Mouse (Mus musculus) stomach, embryonic 15.5 days (tissue): ENCODE results near the gene Xdh. TPM values are rescaled to one million over a fixed set of nuclear protein-coding genes. Genes with fewer than 3 reads are reported as not detected.

Experiments
- ATAC-seq: fragments of 200-750 bp; cut with Nextera tagmentation; 2 replicates; pipeline ENCODE4 v1.8.0; 2017; ENCODE audit warnings: low read depth, moderate number of reproducible peaks, moderate TSS enrichment; ENCODE audit not compliant: insufficient read depth, low FRiP score
- H3K27ac ChIP-seq: fragments of 300-500 bp; sonication (generic); 2 replicates; pipeline ENCODE4 v1.5.1; 2015; ENCODE audit warnings: mild to moderate bottlenecking, inconsistent platforms
- H3K27me3 ChIP-seq: fragments of 300-500 bp; sonication (generic); replicated peaks from 2 replicates; pipeline ENCODE4 v1.6.1; 2015; ENCODE audit warnings: inconsistent platforms
- H3K36me3 ChIP-seq: fragments of 300-500 bp; sonication (generic); 2 replicates; pipeline ENCODE4 v1.6.1; 2015; ENCODE audit warnings: inconsistent platforms
- H3K4me1 ChIP-seq: fragments of 300-500 bp; sonication (generic); 2 replicates; pipeline ENCODE4 v1.6.1; 2015; ENCODE audit warnings: inconsistent platforms
- H3K4me2 ChIP-seq: fragments of 300-500 bp; sonication (generic); 2 replicates; pipeline ENCODE4 v1.6.1; 2015; ENCODE audit warnings: mild to moderate bottlenecking, inconsistent platforms
- H3K4me3 ChIP-seq: fragments of 300-500 bp; sonication (generic); replicated peaks from 2 replicates; pipeline ENCODE4 v1.5.1; 2015; ENCODE audit warnings: inconsistent platforms
- H3K9ac ChIP-seq: fragments of 300-500 bp; sonication (generic); 2 replicates; pipeline ENCODE4 v1.6.1; 2015; ENCODE audit warnings: inconsistent platforms
- H3K9me3 ChIP-seq: fragments of 300-500 bp; sonication (generic); 2 replicates; pipeline ENCODE4 v1.6.1; 2016; ENCODE audit warnings: inconsistent platforms
- WGBS: fragments of 180-500 bp; shearing (Covaris S2); methylation state at CpG from one replicate; pipeline ENCODE4 v1.1.7; 2015; 5-methylcytosine and 5-hydroxymethylcytosine counted together
- polyA plus RNA-seq: library from polyadenylated mRNA; unstranded; fragments of >200 nt; fragmentation: Nextera tagmentation; extraction: Ambion mirVana; gene quantifications from 2 replicates; pipeline ENCODE4 v1.2.1, GENCODE M21; 2015

The Xdh gene
- polyA plus RNA-seq, 1 experiment from 2014 or later, result 5.5 TPM

GRCm38 (mm10) chr17:73962628-73963043 is 12.6 kb upstream of the Xdh start:
- no peak overlapping the region for H3K4me3 ChIP-seq
- no peak for ATAC-seq

GRCm38 (mm10) chr17:73961801-73962403 is 11.9 kb upstream of the Xdh start:
- H3K27me3 ChIP-seq, result no peaks in the 10 kb centered on the region
- no peak overlapping the region for H3K4me2 ChIP-seq
- H3K4me3 ChIP-seq, result no peak overlapping the region
- H3K9ac ChIP-seq, result no peak overlapping the region
- no peaks in the 10 kb centered on the region for H3K4me1 ChIP-seq
- 63% methylated on average over 1 of the region's 1 CpGs for WGBS
- no peak overlapping the region for H3K27ac ChIP-seq
- no peaks in the 10 kb centered on the region for H3K36me3 ChIP-seq
- no peaks in the 10 kb centered on the region for H3K9me3 ChIP-seq
- ATAC-seq, result no peak

More at GRCm38 (mm10) chr17:73962628-73963043, 12.6 kb upstream of the Xdh start:
- Histone ChIP-seq H3K4me1 (no peaks in the 10 kb centered on the region), H3K4me2 (no peak overlapping the region), H3K36me3 (no peaks in the 10 kb centered on the region), H3K27me3 (no peaks in the 10 kb centered on the region), H3K9ac (no peak overlapping the region), H3K27ac (no peak overlapping the region), H3K9me3 (no peaks in the 10 kb centered on the region)
- whole genome bisulfite sequencing, result 44% methylated on average over 2 of the region's 2 CpGs

GRCm38 (mm10) chr17:73960745-73961144 is 10.7 kb upstream of the Xdh start:
- no peaks in the 10 kb centered on the region for H3K36me3 ChIP-seq
- no peak overlapping the region for H3K4me3 ChIP-seq
- no peaks in the 10 kb centered on the region for H3K27me3 ChIP-seq
- no peak for ATAC-seq
- H3K4me1 ChIP-seq, result no peaks in the 10 kb centered on the region
- H3K27ac ChIP-seq, result no peak overlapping the region
- no peak overlapping the region for H3K9ac ChIP-seq
- 77% methylated on average over 4 of the region's 4 CpGs for whole genome bisulfite sequencing
- H3K4me2 ChIP-seq, result no peak overlapping the region
- H3K9me3 ChIP-seq, result no peaks in the 10 kb centered on the region

- WGBS, result 83% methylated on average over 4 of the region's 4 CpGs
- Histone ChIP-seq H3K9me3 (no peaks in the 10 kb centered on the region), H3K4me1 (no peaks in the 10 kb centered on the region), H3K4me3 (no peak overlapping the region), H3K27ac (no peak overlapping the region), H3K36me3 (no peaks in the 10 kb centered on the region), H3K9ac (no peak overlapping the region), H3K4me2 (no peak overlapping the region), H3K27me3 (no peaks in the 10 kb centered on the region)
- ATAC-seq, result no peak
Measured at GRCm38 (mm10) chr17:73952103-73952521, 2.1 kb upstream of the Xdh start.

GRCm38 (mm10) chr17:73950970-73951369 is 974 bp upstream of the Xdh start:
- 82% methylated on average over 5 of the region's 5 CpGs for WGBS
- no peak for ATAC-seq
- H3K4me3 ChIP-seq, result no peak overlapping the region
- H3K27ac ChIP-seq, result no peak overlapping the region
- no peak overlapping the region for H3K9ac ChIP-seq
- H3K36me3 ChIP-seq, result no peaks in the 10 kb centered on the region
- no peaks in the 10 kb centered on the region for H3K27me3 ChIP-seq
- H3K4me2 ChIP-seq, result no peak overlapping the region
- H3K4me1 ChIP-seq, result no peaks in the 10 kb centered on the region
- no peaks in the 10 kb centered on the region for H3K9me3 ChIP-seq

GRCm38 (mm10) chr17:73949498-73949897 is 498 bp downstream of the Xdh start:
- Histone ChIP-seq H3K9ac (no peak overlapping the region), H3K4me1 (no peaks in the 10 kb centered on the region), H3K4me3 (no peak overlapping the region), H3K36me3 (no peaks in the 10 kb centered on the region), H3K27ac (no peak overlapping the region), H3K4me2 (no peak overlapping the region), H3K27me3 (no peaks in the 10 kb centered on the region), H3K9me3 (no peaks in the 10 kb centered on the region)
- ATAC-seq, result no peak
- 64% methylated on average over 4 of the region's 4 CpGs for WGBS

- Histone ChIP-seq H3K4me3 (no peak overlapping the region), H3K9me3 (no peaks in the 10 kb centered on the region), H3K9ac (no peak overlapping the region), H3K4me2 (no peak overlapping the region), H3K27ac (no peak overlapping the region), H3K36me3 (no peaks in the 10 kb centered on the region), H3K27me3 (no peaks in the 10 kb centered on the region), H3K4me1 (no peaks in the 10 kb centered on the region)
- no peak for ATAC-seq
- 75% methylated on average over 2 of the region's 2 CpGs for WGBS
Measured at GRCm38 (mm10) chr17:73948801-73949200, 1.2 kb downstream of the Xdh start.

GRCm38 (mm10) chr17:73948039-73948438 is 2.0 kb downstream of the Xdh start:
- H3K27me3 ChIP-seq, result no peaks in the 10 kb centered on the region
- 59% methylated on average over 3 of the region's 3 CpGs for WGBS
- no peak overlapping the region for H3K4me3 ChIP-seq
- H3K4me1 ChIP-seq, result no peaks in the 10 kb centered on the region
- H3K27ac ChIP-seq, result no peak overlapping the region
- no peak for ATAC-seq
- H3K9me3 ChIP-seq, result no peaks in the 10 kb centered on the region
- no peak overlapping the region for H3K9ac ChIP-seq
- H3K4me2 ChIP-seq, result no peak overlapping the region
- no peaks in the 10 kb centered on the region for H3K36me3 ChIP-seq

- Histone ChIP-seq H3K4me2 (no peak overlapping the region), H3K27ac (no peak overlapping the region), H3K4me3 (no peak overlapping the region), H3K9ac (no peak overlapping the region), H3K4me1 (no peaks in the 10 kb centered on the region), H3K9me3 (no peaks in the 10 kb centered on the region), H3K36me3 (no peaks in the 10 kb centered on the region), H3K27me3 (no peaks in the 10 kb centered on the region)
- 71% methylated on average over 5 of the region's 5 CpGs for WGBS
- ATAC-seq, result no peak
Measured at GRCm38 (mm10) chr17:73946856-73947255, 3.1 kb downstream of the Xdh start.

- H3K9ac ChIP-seq, result no peak overlapping the region
- H3K4me1 ChIP-seq, result no peaks in the 10 kb centered on the region
- WGBS, result 84% methylated on average over 5 of the region's 5 CpGs
- no peak overlapping the region for H3K27ac ChIP-seq
- ATAC-seq, result no peak
- H3K36me3 ChIP-seq, result no peaks in the 10 kb centered on the region
- H3K4me3 ChIP-seq, result no peak overlapping the region
- no peak overlapping the region for H3K4me2 ChIP-seq
- H3K9me3 ChIP-seq, result no peaks in the 10 kb centered on the region
- no peaks in the 10 kb centered on the region for H3K27me3 ChIP-seq
Measured at GRCm38 (mm10) chr17:73944661-73945060, 5.3 kb downstream of the Xdh start.

GRCm38 (mm10) chr17:73942268-73942962 is 7.6 kb downstream of the Xdh start:
- Histone ChIP-seq H3K27ac (no peak overlapping the region), H3K27me3 (no peaks in the 10 kb centered on the region), H3K4me3 (no peak overlapping the region), H3K9ac (no peak overlapping the region), H3K9me3 (no peaks in the 10 kb centered on the region), H3K36me3 (no peaks in the 10 kb centered on the region), H3K4me2 (no peak overlapping the region), H3K4me1 (no peaks in the 10 kb centered on the region)
- 48% methylated on average over 3 of the region's 3 CpGs for WGBS
- ATAC-seq, result peak; percentile 39

- Histone ChIP-seq H3K9me3 (no peaks in the 10 kb centered on the region), H3K27ac (no peak overlapping the region), H3K27me3 (no peaks in the 10 kb centered on the region), H3K36me3 (no peaks in the 10 kb centered on the region), H3K9ac (no peak overlapping the region), H3K4me2 (no peak overlapping the region), H3K4me3 (no peak overlapping the region), H3K4me1 (no peaks in the 10 kb centered on the region)
- 64% methylated on average over 3 of the region's 3 CpGs for WGBS
- ATAC-seq, result no peak
Measured at GRCm38 (mm10) chr17:73941816-73942215, 8.2 kb downstream of the Xdh start.
